Mouse (Mus musculus) cerebellum, postnatal 4 days (tissue): ENCODE measurements around the gene Plxnd1.

Experiments used
- DNase-seq, 2 experiments: peaks; one replicate each; pipeline ENCODE4 v3.0.0; 2022; ENCODE audit warnings: low spot score in 2 of 2, mixed read lengths in 1 of 2

The Plxnd1 gene

GRCm38 (mm10) chr6:115956922-115957601, 37.7 kb downstream of the Plxnd1 start:
- peak in 1 of 2 experiments; percentile 34 for DNase-seq

- DNase-seq, result no peak
These were observed 38.3 kb downstream of the Plxnd1 start for GRCm38 (mm10) chr6:115956418-115956921.

GRCm38 (mm10) chr6:115955664-115956063, 39.1 kb downstream of the Plxnd1 start:
- no peak for DNase-seq

- no peak for DNase-seq
These were observed 39.6 kb downstream of the Plxnd1 start for GRCm38 (mm10) chr6:115955169-115955568.

- no peak for DNase-seq
These were observed 40.2 kb downstream of the Plxnd1 start for GRCm38 (mm10) chr6:115954506-115955074.

GRCm38 (mm10) chr6:115946389-115946788, 48.4 kb downstream of the Plxnd1 start:
- no peak for DNase-seq

GRCm38 (mm10) chr6:115945633-115946032, 49.2 kb downstream of the Plxnd1 start:
- DNase-seq, result no peak

GRCm38 (mm10) chr6:115944638-115945037, 50.2 kb downstream of the Plxnd1 start, which contains the start of gene H1foo:
Gene H1foo (plus strand): TSS chr6:115944938.
- DNase-seq, result no peak

- no peak for DNase-seq
These were observed 51.0 kb downstream of the Plxnd1 start for GRCm38 (mm10) chr6:115943498-115944427.

GRCm38 (mm10) chr6:115941128-115941527, 53.7 kb downstream of the Plxnd1 start:
- DNase-seq, result no peak

GRCm38 (mm10) chr6:115940603-115941002, 54.2 kb downstream of the Plxnd1 start:
- DNase-seq, result no peak

GRCm38 (mm10) chr6:115938798-115939197, 56.0 kb downstream of the Plxnd1 start:
- DNase-seq, result no peak

GRCm38 (mm10) chr6:115938011-115938410, 56.8 kb downstream of the Plxnd1 start:
- no peak for DNase-seq

- no peak for DNase-seq
These were observed 59.3 kb downstream of the Plxnd1 start for GRCm38 (mm10) chr6:115935544-115935943.

- DNase-seq, result no peak
These were observed 62.4 kb downstream of the Plxnd1 start for GRCm38 (mm10) chr6:115932391-115932790.

- no peak for DNase-seq
These were observed 63.2 kb downstream of the Plxnd1 start, which contains the start of gene Rho for GRCm38 (mm10) chr6:115931639-115932038. Gene Rho (plus strand): TSS chr6:115931748.

- DNase-seq, result no peak
These were observed 64.8 kb downstream of the Plxnd1 start for GRCm38 (mm10) chr6:115930018-115930417.

GRCm38 (mm10) chr6:115927292-115928242, 67.2 kb downstream of the Plxnd1 start:
- DNase-seq, result no peak

GRCm38 (mm10) chr6:115926416-115926815, 68.4 kb downstream of the Plxnd1 start:
- no peak for DNase-seq

- DNase-seq, result no peak
These were observed 70.0 kb downstream of the Plxnd1 start for GRCm38 (mm10) chr6:115924829-115925228.

- DNase-seq, result no peak
These were observed 74.9 kb downstream of the Plxnd1 start for GRCm38 (mm10) chr6:115919876-115920275.
